Mouse (Mus musculus) cerebellum, adult 18-20 months (tissue): ENCODE measurements around the gene Desi2.
A peak's percentile ranks its signal among the peaks of the same experiment; 100 is the strongest.
"Not testable (repeated sequence)": the region's sequence is repeated elsewhere in the genome, so short reads cannot be mapped to it uniquely, and the experiment has no call there.

Experiments
- DNase-seq, 2 experiments: peaks; one replicate each; pipeline ENCODE4 v3.0.0; 2021

Gene Desi2

DNA sequence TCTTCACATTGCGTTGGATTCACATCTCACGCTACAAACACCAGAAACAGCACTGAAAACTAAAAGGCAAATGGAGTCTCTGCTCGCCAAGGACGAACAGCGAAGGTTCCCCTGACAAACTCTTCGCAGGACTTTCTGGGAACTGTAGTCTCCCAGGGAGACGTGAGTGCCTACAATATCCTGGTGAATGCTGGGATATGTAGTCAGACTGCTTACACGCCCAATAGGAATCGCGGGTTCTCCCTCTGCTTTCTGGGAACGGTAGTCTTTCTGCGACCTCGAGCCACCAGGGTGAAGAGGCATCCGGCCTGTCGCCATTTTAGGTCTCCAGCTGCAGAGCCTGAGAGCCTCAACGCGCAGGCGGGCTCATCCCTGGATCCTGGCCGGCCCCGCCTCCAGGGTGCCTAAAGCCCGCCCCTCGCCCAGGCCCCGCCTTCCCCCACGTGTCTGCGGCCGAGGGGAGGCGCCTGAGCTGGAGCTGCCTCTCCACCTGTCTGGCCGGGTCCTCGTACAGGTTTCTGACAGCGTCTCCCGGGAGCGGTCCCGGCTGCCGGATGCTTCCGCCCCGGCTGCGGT lies at the start of gene Desi2:
Gene Desi2, plus strand, starts transcription at position 202 of the 576 bp plus-strand sequence.
- peak; percentile 92 to 97 for DNase-seq

DNA sequence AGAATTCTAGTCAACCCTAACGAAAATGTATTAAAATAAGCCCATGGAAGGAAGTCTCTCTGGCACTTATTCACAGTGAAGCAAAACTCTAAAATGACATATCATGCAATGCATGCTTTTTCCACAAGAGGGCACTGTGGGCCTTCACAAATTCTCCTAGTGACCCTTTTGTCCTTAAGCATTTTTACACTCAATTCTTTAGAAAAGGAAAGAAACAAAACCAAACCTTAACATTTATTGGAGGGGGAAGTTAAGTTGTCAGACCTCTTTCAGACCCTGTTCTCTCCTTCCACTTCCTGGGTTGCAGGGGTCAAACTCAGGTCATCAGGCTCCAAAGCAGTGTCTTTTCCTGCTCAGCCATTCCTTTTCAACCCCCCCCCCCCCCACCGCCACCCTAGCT lies 40.7 kb upstream of the Desi2 start:
- DNase-seq, result peak in 1 of 2 experiments; percentile 38

DNA sequence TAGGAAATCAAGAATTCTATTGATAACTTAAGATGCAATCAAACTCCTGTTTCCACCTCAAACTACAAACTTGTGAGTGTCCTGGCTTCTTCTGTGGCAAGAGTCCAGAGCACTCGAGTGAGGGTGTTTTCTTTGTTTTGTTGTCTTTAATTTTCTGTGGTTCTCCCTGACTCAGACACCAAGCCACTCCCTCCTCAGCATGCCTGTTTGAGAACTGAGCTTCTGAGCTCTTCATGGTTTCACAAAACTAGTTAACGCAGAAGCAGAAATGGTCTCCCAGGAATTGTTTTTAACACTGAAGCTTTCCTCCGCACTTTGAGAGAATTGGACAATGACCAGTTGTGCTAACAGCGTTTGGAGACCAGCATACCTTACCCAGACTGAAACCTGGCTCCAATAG lies 40.3 kb upstream of the Desi2 start:
- DNase-seq, result not testable (repeated sequence)

DNA sequence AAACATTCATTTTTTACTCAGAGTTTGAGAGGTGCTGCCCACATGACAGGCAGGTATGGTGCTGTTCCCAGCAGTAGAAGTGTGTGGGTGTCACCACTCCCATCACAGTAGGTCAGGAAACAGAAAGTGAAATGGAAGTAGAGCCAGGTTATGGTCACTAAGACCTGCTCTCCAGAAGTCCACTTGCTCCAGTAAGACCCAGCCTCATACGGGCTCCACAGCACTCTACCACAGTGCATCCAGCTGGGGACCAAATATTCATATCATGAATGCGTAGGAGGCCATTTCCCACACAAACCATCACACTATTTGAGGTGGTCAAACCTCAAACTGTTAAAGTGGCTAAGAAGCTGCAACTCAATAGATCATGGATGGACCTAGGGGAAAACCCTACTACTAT lies 5.0 kb upstream of the Desi2 start:
- DNase-seq, result no peak

DNA sequence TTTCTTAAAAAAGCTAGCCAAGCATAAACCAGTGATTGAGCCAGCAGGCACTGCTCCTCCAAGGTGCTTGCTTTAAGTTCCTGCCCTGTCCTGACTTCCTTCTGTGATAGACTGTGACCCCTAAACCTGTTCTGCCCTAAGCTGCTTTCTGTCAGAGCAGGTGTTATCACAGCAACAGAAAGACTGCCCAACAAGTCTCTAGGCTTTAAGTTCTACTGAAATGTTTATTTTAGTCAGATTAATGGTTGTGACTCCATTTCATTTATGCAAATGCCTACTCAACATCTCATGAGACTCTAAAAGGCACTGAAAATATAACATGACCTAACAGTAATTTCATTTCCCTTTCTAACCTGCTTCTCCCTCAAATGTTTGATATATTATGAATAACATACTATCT lies 1.6 kb upstream of the Desi2 start:
- DNase-seq, result no peak

DNA sequence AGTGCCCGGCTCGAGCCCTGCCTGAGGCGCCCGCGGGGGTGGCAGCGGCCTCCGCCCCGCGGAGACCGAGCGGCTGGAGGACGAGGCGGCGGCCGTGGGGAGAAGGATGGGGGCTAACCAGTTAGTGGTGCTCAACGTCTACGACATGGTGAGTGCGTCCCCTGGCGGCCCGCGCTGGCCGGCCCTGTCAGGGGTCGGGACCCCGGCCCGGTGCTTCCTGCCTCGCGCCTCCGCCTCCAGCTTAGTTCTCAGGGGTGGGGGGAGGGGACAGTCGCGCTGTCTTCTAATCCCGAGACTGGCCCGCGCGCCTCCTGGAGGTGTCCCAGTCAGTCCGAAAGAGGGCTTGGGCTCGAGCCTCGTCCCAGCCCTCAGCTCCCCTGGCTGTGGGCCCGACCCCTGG lies 593 bp downstream of the Desi2 start:
- not testable (repeated sequence) for DNase-seq

DNA sequence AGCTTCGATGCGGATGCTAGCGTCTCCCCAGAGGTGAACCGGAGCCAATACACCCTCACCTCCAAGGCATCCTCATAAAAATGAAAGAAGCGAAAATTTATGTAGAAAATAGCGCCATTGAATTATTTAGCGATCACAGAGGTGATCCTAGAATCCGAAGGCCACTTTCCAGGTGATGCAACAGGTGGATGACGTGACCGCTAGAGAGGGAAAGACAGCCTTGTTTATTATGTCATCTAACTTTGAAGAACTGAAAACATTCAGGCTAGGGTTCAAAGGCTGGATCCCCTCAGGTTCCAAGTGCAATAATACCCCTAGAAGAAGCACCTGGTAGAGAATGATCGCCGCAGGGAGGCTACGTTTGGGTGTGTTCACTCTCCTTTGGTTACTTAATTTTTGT lies 1.2 kb downstream of the Desi2 start:
- DNase-seq, result peak; percentile 38 to 43

DNA sequence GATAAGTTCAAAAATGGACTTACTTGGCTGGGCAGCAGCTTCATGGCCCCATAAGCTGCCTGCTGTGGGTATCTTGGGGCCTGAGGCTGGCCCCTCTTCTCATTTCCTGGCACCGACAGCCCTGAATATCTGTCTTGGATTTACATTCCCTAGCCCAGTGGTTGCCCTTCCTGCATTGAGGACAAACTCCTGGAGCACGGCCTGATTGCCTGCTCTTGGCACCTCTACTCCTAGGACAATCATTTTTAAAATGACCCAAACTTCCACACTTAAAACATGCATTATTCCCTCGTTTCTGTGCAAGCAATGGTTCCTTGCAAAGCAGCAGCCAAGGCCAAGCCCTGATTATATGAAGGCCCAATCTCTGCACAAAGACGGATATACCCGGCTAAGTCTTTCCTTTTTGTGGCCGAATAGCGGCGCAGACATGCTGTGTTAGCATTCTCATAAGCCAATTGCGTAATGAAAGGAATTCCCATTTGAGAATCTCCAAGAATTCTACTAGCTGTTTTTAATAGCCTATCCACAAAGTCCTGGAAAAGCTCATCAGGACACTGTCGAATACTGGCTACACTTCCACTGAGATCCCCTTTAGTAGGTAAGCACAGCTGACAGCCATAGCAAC lies 18.6 kb downstream of the Desi2 start:
- no peak for DNase-seq

DNA sequence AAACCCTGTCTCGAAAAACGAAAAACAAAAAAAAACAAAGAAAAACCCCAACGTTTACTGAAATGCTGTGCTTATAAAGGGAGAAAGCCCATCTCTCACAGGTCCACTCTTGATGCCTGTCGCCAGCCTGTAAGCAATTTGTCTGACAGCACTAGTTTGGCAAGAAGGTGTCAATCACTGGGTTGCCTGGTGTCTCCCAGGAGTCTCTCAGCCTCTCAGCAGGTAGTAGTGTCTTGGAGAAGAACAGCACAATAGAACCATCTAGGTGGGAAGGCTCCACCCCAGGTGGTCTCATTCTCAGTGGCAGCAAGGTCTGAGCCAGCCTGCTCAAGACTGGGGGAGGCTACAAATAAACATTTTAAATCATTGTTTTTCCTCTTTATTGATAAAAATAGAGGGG lies 20.6 kb downstream of the Desi2 start:
- not testable (repeated sequence) for DNase-seq

DNA sequence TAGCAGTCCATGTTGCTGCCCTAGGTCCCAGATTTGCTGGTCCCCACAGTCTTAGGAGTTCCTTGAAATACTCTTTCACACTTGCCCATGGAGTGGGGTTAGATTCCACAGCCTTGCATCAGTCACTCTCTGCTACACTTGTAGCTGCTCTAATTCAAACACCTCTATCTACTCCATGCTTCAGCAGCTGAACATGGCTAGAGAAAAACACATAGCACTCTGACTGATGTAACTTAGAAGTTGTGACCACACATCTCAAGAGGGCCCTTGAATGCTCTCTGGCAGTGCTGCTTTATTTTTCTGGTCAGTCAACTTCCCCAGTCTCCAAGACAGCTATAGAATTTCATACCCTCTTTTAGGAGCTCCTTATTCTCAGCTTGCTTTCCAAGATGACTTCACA lies 22.7 kb downstream of the Desi2 start:
- no peak for DNase-seq

DNA sequence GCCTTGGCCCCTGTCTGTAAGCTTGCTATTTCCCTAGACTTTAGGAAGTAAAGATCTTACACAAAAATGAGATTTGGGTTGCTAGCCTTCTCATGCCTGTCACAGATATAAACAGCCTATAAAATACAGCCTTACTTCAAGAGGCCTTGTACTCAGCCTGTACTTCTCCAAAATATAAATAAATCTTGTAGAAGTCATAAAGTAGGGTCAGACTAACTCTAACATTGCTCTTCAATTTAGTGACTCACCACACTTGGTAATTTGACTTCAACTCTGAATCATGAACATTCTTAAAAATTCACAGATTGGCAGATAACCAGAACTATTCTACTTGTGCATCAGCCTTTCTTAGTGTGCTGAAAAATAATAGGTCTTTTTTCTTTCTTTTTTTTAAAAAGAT lies 29.9 kb downstream of the Desi2 start:
- no peak for DNase-seq

DNA sequence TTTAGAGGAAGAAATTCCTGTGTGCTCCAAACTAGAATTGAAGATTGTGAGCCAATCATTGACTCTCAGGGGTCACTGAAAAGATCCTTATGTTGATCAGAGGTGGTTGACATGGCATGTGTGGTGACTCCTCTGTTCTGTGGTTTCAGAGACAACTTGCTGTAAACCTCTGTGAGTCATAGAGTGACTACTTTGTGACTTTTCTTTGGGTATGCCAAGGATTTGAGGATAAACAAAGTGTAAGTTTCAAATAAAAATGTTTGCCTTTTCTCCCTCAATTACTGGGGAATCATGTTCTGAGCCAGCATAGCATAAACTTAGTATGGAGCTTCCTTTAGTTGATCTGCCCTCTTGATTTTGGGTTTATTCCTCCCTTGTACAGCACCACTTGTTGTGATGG lies 31.1 kb downstream of the Desi2 start:
- DNase-seq, result no peak

DNA sequence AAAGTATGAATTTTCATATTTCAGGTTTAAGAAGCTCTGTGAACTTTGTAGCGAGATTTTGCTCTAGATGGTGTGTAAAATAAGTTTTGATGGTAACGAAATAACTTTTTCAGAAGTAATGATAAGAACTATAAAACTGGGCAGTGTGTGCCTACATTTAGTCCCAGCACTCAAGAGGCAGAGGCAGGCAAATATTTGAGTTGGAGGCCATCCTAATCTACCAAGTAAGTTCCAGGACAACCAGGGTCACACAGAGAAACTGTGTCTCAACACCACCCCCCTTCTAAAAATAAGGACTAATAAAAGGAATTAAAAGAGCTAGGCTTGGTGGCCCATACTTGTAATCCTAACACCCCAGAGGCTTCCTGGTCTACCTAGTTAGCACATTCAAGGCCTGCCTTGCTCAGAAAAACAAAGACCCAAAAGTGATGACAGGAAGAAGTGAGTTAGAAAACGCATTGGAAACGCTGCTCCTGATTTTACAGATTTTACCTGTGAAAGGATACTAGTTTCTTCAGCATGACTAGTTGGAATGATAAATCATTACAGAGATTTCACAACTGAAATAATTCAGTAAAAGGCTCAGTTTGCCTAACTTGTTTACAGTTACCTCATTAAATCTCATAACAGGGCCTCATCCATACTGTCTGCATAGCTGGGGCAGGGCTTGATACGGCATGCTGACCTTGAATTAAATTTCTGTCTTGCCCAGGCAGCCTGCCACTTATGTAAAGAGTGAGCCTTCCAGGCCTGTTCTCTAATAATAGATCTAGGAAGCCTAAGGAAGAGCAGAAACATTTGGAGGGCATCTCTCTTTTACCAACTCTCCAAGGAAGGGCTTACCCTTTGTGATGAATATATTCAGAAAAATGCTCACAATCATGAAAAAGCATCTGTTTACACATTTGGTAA lies 32.2 kb downstream of the Desi2 start:
- peak; percentile 29 to 40 for DNase-seq

DNA sequence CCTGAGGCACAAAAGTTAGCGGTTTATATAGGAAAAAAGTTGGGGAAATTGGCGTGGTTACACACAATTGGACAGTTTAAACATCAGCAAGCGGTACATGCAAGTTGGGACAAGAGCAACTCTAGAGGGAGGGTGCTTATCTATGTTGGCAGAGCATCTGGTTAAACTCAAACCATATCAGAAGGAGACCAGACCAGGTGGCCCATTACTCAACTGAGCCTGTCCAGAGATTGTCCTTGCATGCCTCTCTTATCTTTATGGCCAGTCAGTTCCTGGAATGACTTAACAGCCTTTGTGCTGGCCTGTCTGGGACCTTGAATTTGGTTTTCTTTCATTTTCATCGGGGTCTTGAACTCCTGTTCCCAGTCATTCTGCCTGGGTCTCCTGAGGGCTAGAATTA lies 41.7 kb downstream of the Desi2 start:
- not testable (repeated sequence) for DNase-seq

DNA sequence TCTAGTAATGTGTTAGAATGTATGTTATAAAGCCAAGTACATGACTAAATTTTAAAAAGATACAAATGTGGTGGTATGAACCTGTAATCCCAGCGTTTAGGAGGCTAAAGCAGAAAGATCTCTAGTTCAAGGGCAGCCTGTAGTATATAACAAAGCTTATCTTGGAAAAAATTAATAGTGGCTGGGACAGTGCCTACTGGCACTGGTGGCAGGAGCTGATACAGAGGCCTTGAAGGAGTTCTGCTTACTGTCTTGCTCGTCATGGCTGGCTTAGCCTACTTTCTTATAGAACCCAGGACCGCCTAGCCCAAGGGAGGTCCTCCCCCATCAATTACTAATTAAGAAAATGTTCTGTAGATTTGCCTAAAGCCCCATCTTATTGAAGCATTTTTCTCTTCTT lies 46.9 kb downstream of the Desi2 start:
- no peak for DNase-seq

DNA sequence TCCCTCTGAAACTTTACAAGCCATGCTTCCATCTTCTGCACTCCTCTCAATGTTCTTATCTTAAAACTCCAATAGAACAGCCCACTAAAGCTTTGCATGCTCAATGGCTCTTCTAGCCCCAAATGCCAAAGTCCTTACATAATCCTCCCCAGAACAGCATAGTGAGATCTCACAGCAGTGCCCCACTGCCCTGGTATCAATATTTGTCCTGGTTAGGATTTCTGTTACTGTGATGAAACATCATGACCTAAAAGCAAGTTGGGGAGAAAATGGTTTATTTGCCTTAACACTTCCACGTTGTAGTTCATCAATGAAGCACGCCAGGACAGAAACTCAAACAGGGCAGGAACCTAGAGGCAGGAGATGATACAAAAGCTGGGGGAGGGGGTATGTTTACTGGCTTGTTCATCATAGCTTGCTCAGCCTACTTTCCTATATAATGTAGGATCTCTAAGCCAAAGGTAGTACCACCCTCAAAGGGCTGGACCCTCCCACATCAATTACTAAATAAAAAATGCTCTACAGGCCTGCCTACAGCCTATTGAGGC lies 48.8 kb downstream of the Desi2 start:
- DNase-seq, result no peak

DNA sequence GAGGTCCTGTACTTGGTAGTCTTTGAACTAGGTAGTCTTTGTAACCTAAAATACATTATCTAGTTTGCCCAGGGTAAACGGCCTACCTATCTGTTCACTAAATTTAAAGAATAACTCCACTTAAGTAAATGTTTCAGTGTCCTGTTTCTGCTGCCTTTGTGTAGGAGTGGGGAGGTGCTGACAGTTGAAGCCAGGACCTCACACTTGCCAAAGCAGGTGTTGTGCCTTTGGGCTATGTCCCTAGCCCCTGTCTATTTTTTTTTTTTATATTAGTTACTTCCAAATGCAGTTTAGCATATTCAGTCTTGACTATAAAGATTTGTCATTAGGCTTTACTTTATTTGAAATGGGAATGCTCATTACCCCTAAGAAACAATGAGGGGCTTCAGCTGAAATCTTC lies 51.5 kb downstream of the Desi2 start:
- no peak for DNase-seq

DNA sequence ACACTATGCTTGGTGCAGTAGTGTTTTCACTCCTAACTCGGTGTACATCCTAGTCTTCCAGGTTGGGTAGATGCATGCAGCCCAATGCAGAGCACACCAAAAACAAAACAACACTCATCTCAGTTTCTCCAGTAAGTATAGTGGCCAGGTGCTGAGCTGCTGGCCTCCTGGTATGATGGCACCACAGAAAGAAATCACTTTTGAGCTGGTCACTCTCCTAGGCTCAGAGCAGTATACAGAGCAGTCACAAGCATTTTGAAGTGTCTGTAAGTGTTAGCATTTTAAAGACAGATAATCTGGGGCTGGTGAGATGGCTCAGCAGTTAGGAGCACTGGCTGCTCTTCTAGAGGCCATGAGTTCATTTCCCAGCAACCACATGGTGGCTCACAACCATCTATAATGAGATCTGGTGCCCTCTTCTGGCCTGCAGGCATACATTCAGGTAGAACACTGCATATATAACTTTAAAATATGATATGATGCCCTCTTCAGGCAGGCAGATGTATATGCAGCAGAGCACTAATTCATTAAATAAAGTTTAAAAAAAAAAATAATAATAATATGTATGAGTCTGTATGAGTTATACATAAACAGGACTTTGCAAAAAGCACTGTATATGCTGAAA lies 54.8 kb downstream of the Desi2 start:
- DNase-seq, result no peak

DNA sequence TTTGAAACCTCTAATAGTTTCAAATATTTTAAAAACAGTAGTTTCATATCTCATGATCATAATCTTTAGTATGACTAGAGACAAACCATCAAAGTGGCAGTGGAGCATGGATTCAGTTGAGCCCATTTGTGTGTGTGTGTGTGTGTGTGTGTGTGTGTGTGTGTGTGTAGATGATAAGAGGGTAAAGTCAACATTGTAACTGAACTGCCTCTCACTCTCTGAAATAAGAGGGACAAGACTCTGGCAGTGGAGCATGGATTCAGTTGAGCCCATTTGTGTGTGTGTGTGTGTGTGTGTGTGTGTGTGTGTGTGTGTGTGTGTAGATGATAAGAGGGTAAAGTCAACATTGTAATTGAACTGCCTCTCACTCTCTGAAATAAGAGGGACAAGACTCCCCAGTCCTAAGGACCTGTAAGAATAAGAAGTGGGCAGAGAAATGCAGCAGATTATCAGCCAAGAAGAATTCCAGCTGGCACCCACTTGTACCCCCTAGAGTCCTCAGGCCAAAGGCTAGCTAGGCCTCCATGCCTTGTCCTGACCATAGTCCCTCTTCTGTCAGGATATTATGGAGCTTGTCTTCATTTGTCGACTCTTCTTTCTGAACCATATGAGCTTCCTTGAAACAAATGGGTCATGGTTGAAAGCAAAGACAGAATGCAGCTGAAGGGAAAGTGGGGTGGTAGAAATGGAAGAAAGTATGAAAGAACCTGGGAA lies 61.0 kb downstream of the Desi2 start:
- DNase-seq, result no peak

DNA sequence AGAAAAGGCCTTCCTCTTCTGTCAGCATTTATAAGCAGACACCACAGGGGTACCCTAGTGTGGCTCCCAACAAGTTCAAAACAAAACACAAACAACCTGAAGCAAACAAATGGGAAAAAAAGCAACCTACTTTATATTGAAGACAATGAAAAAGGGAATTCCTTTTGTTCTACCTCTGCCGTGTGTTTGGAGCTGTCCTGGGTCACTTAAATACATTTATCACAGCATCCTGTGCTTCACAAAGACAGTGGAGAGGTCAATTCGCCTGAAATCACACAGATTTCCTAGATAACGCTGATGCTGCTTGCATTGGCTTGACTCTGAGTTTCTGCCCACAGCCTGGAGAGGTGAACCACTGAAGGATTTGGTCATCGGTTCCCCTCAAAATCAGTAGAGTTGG lies 67.4 kb downstream of the Desi2 start:
- DNase-seq, result no peak

DNA sequence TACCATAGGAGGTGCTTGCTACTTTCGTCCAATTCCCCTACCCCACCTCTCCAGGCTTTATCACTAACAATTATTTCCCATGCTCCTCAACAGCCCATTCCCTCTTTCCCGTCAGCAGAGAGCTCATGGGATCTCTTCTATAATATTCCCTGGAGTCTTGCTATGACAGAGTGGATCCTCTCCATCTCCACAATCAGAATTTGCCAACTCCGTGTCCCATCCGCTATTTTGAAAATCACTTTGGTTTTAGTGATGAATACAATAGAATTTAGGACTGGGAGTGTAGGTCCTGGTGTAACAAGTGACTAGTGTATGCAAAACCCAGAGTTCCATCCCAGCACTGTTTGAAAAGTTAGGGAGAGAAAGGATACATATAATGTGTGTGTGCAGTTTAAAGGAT lies 69.1 kb downstream of the Desi2 start:
- DNase-seq, result no peak

DNA sequence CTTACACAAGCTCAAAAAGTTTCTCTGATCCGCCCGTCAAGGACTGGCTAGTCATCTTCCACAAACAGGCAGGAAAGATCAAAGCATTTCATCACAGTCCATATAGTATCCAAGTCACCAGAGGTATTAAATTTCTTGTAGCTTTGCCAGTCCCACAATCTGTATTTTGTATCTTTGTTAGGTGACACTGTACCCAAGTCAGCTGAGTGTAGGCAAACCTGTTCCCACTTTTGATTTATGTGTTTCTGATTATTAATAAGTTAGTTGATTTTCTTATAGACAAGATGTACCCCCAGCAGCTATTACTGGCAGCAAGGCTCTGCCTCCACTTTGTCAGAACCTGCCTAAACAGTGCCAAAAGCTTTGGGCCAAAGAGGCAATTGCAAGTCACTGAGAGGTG lies 71.6 kb downstream of the Desi2 start:
- no peak for DNase-seq

DNA sequence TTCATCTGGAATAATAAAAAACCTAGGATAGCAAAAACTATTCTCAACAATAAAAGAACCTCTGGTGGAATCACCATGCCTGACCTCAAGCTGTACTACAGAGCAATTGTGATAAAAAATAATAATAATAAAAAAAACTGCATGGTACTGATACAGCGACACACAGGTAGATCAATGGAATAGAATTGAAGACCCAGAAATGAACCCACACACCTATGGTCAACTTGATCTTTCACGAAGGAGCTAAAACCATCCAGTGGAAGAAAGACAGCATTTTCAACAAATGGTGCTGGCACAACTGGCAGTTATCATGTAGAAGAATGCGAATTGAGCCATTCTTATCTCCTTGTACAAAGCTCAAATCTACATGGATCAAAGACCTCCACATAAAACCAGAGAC lies 78.2 kb downstream of the Desi2 start:
- not testable (repeated sequence) for DNase-seq
